Mouse (Mus musculus) heart, postnatal 0 days (tissue): ENCODE measurements around the gene Gm5127. TPM values are rescaled to one million over a fixed set of nuclear protein-coding genes. Genes with fewer than 3 reads are reported as not detected.

Experiments
- ATAC-seq: fragments of 200-750 bp; cut with Nextera tagmentation; 2 replicates; pipeline ENCODE4 v1.8.0; 2017; ENCODE audit warnings: low read depth, moderate number of reproducible peaks, moderate library complexity; ENCODE audit not compliant: insufficient read depth
- DNase-seq: peaks from one replicate; pipeline ENCODE4 v3.0.0-alpha.2; 2016; ENCODE audit warnings: low spot score
- H3K27ac ChIP-seq: fragments of 300-500 bp; sonication (generic); 2 replicates; pipeline ENCODE4 v1.5.1; 2014; ENCODE audit warnings: low read depth, mild to moderate bottlenecking
- H3K27me3 ChIP-seq: fragments of 300-500 bp; sonication (generic); 2 replicates; pipeline ENCODE4 v1.6.1; 2014; ENCODE audit warnings: low read length, mixed read lengths; ENCODE audit not compliant: control insufficient read depth, insufficient read depth
- H3K36me3 ChIP-seq: fragments of 300-500 bp; sonication (generic); replicated peaks from 2 replicates; pipeline ENCODE4 v1.6.1; 2014; ENCODE audit warnings: low read length, mixed read lengths; ENCODE audit not compliant: control insufficient read depth, insufficient read depth
- H3K4me1 ChIP-seq: fragments of 300-500 bp; sonication (generic); 2 replicates; pipeline ENCODE4 v1.6.1; 2014; ENCODE audit warnings: antibody characterized with exemption; ENCODE audit not compliant: control insufficient read depth, insufficient read depth
- H3K4me2 ChIP-seq: fragments of 300-500 bp; sonication (generic); 2 replicates; pipeline ENCODE4 v1.6.1; 2014; ENCODE audit warnings: low read depth, mild to moderate bottlenecking, low read length, moderate library complexity
- H3K4me3 ChIP-seq: fragments of 300-500 bp; sonication (generic); 2 replicates; pipeline ENCODE4 v1.5.1; 2014; ENCODE audit warnings: low read depth, low read length
- H3K9ac ChIP-seq: fragments of 300-500 bp; sonication (generic); replicated peaks from 2 replicates; pipeline ENCODE4 v1.6.1; 2014; ENCODE audit warnings: low read depth, low read length, mixed read lengths
- H3K9me3 ChIP-seq: fragments of 300-500 bp; sonication (generic); replicated peaks from 2 replicates; pipeline ENCODE4 v1.6.1; 2016; ENCODE audit warnings: low read length; ENCODE audit not compliant: control insufficient read depth
- CTCF ChIP-seq: IDR thresholded peaks from 2 replicates; pipeline ENCODE4 v1.5.1; 2016; ENCODE audit warnings: antibody characterized with exemption, control low read depth, low read depth
- EP300 ChIP-seq: IDR thresholded peaks from 2 replicates; pipeline ENCODE4 v1.6.1; 2016; ENCODE audit warnings: antibody characterized with exemption, low read depth
- WGBS: fragments of 180-500 bp; shearing (Covaris S2); extraction: QIAGEN DNeasy Blood & Tissue Kit; methylation state at CpG from one replicate; pipeline ENCODE4 v1.1.7; 2014; 5-methylcytosine and 5-hydroxymethylcytosine counted together
- polyA plus RNA-seq: library from polyadenylated mRNA; unstranded; fragments of >200 nt; fragmentation: Nextera tagmentation; extraction: Ambion mirVana; gene quantifications from 2 replicates; pipeline ENCODE4 v1.2.1, GENCODE M21; 2015
- total RNA-seq: library from RNA; depleted of rRNA; stranded (reverse); fragments of >200 nt; gene quantifications from 2 replicates; pipeline ENCODE4 v1.2.3, GENCODE M21; 2014; ENCODE audit warnings: low replicate concordance

The Gm5127 gene
- total and polyA plus RNA-seq, 2 experiments from 2014 or later: not detected

GRCm38 (mm10) chrX:106593914-106594313 is 10.9 kb downstream of the Gm5127 start:
- Histone ChIP-seq H3K4me1 (no peaks in the 10 kb centered on the region), H3K27ac (no peak overlapping the region), H3K27me3 (no peaks in the 10 kb centered on the region), H3K36me3 (no peaks in the 10 kb centered on the region), H3K4me3 (no peak overlapping the region), H3K4me2 (no peak overlapping the region), H3K9ac (no peak overlapping the region), H3K9me3 (no peaks in the 10 kb centered on the region)
- no peak for TF ChIP-seq CTCF
- no peak for TF ChIP-seq EP300
- ATAC-seq (no peak), DNase-seq (no peak)

GRCm38 (mm10) chrX:106595904-106596303 is 12.9 kb downstream of the Gm5127 start:
- Histone ChIP-seq H3K27ac (no peak overlapping the region), H3K4me3 (no peak overlapping the region), H3K4me2 (no peak overlapping the region), H3K36me3 (no peaks in the 10 kb centered on the region), H3K4me1 (no peaks in the 10 kb centered on the region), H3K27me3 (no peaks in the 10 kb centered on the region), H3K9me3 (no peaks in the 10 kb centered on the region), H3K9ac (no peak overlapping the region)
- DNase-seq (no peak), ATAC-seq (no peak)
- WGBS: 60% methylated on average over 1 of the region's 1 CpGs
- TF ChIP-seq EP300 (no peak), CTCF (no peak)

- H3K27me3 ChIP-seq: no peaks in the 10 kb centered on the region
- TF ChIP-seq EP300: no peak
- TF ChIP-seq CTCF: no peak
- no peak overlapping the region for H3K9ac ChIP-seq
- H3K27ac ChIP-seq: 0 out of 2 replicates have a peak overlapping the region, but pooled peaks have one; percentile 3
- no peaks in the 10 kb centered on the region for H3K36me3 ChIP-seq
- 18% methylated on average over 9 of the region's 9 CpGs for WGBS
- DNase-seq: no peak
- H3K9me3 ChIP-seq: no peaks in the 10 kb centered on the region
- H3K4me1 ChIP-seq: no peaks in the 10 kb centered on the region
- peak overlapping the region; percentile 45 for H3K4me2 ChIP-seq
- no peak for ATAC-seq
- peak overlapping the region; percentile 22; the same call in 1 of the 2 replicates for H3K4me3 ChIP-seq
Measured at GRCm38 (mm10) chrX:106602574-106603258, 19.7 kb downstream of the Gm5127 start.

GRCm38 (mm10) chrX:106603386-106603785 is 20.4 kb downstream of the Gm5127 start, which contains the start of gene Cysltr1:
Cysltr1 (minus strand) TSS chrX:106603679.
- ATAC-seq (no peak), DNase-seq (no peak)
- Histone ChIP-seq H3K4me3 (peak within 1 kb of the TSS; percentile 22; the same call in 1 of the 2 replicates), H3K9ac (no peak within 1 kb of the TSS), H3K4me1 (no peaks in the 10 kb centered on the region), H3K36me3 (no peaks in the 10 kb centered on the region), H3K27me3 (no peaks in the 10 kb centered on the region), H3K9me3 (no peaks in the 10 kb centered on the region), H3K27ac (0 out of 2 replicates have a peak within 1 kb of the TSS, but pooled peaks have one; percentile 3), H3K4me2 (peak within 1 kb of the TSS; percentile 45)
- 25% methylated on average over 6 of the region's 6 CpGs for WGBS
- TF ChIP-seq EP300 (no peak), CTCF (no peak)

- no peak for ATAC-seq
- Histone ChIP-seq H3K36me3 (no peaks in the 10 kb centered on the region), H3K27ac (no peak overlapping the region), H3K4me3 (no peak overlapping the region), H3K9ac (no peak overlapping the region), H3K9me3 (no peaks in the 10 kb centered on the region), H3K4me1 (no peaks in the 10 kb centered on the region), H3K4me2 (no peak overlapping the region), H3K27me3 (no peaks in the 10 kb centered on the region)
- no peak for DNase-seq
- no peak for TF ChIP-seq CTCF
- TF ChIP-seq EP300: no peak
- WGBS: 56% methylated on average over 1 of the region's 1 CpGs
Measured at GRCm38 (mm10) chrX:106622512-106622911, 39.5 kb downstream of the Gm5127 start.

GRCm38 (mm10) chrX:106623667-106624066 is 40.7 kb downstream of the Gm5127 start:
- no peak overlapping the region for H3K27ac ChIP-seq
- ATAC-seq (no peak), DNase-seq (no peak)
- no peaks in the 10 kb centered on the region for H3K36me3 ChIP-seq
- TF ChIP-seq CTCF: no peak
- TF ChIP-seq EP300: no peak
- H3K4me3 ChIP-seq: no peak overlapping the region
- 40% methylated on average over 3 of the region's 3 CpGs for WGBS
- no peaks in the 10 kb centered on the region for H3K27me3 ChIP-seq
- H3K4me2 ChIP-seq: no peak overlapping the region
- H3K4me1 ChIP-seq: no peaks in the 10 kb centered on the region
- H3K9ac ChIP-seq: no peak overlapping the region
- no peaks in the 10 kb centered on the region for H3K9me3 ChIP-seq
